Mouse (Mus musculus) liver, embryonic 14.5 days (tissue): Measurements from ENCODE around the gene Isy1.

Experiments used
- CTCF ChIP-seq: IDR thresholded peaks from 2 replicates; pipeline ENCODE4 v1.5.1; 2016; ENCODE audit warnings: antibody characterized with exemption, low read depth, control low read depth
- EP300 ChIP-seq: IDR thresholded peaks from 2 replicates; pipeline ENCODE4 v1.6.1; 2016; ENCODE audit warnings: antibody characterized with exemption, low read depth

- TF ChIP-seq CTCF (no peak), EP300 (no peak)
Measured at GRCm38 (mm10) chr6:87806857-87807256, 31.7 kb downstream of the Isy1 start.
